Mouse (Mus musculus): ENCODE results near the gene Klhdc10. TPM values are rescaled to one million over a fixed set of nuclear protein-coding genes. Genes with fewer than 3 reads are reported as not detected.

Klhdc10 gene
- polyA plus RNA-seq, 1 experiment from 2014 or later = 33.9 TPM

DNA sequence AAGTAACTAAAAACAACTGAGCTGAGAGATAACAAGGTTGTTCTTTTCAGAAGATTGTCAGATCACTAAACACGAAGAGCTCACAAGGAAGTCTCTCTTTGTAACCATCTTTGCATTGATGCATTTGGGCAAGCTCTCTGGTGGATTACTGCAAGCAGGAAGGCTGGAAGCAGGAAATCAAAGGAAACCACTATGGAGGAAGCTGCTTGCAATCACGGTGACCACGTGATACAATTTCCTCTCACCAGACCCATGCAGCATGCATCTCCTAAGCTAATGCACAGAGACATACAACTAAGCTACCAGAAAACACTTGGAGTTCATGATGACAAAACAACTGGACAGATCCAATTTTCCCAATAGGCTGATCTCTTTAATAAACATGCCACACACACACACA, 97.4 kb downstream of the Klhdc10 start:
- Histone ChIP-seq H3K27me3 (ENCODE audit: control insufficient read depth, insufficient read depth, low read length) (no peaks in the 10 kb centered on the region), H3K4me3 (ENCODE audit: low read depth, low read length) (no peak overlapping the region), H3K4me2 (ENCODE audit: low read depth) (no peak overlapping the region), H3K4me1 (ENCODE audit: control insufficient read depth, insufficient read depth, low read length) (no peaks in the 10 kb centered on the region), H3K36me3 (ENCODE audit: control insufficient read depth, insufficient read depth, low read length) (peaks cover 6% of the 10 kb centered on the region; the same call in 1 of the 2 replicates), H3K9ac (ENCODE audit: low read length) (no peak overlapping the region), H3K9me3 (ENCODE audit: control insufficient read depth, low read length) (no peaks in the 10 kb centered on the region), H3K27ac (ENCODE audit: low read depth, low read length) (no peak overlapping the region)
- WGBS = 89% methylated on average over 3 of the region's 3 CpGs
- ATAC-seq (ENCODE audit: insufficient read depth, low FRiP score, low TSS enrichment) = no peak
- DNase-seq (ENCODE audit: low spot score) = no peak

Other genes starting within 250 kb of the Klhdc10 start
- gene Ube2h, start 97.3 kb upstream of the Klhdc10 start, polyA plus RNA-seq (2014; fragmentation: Nextera tagmentation; extraction: Ambion mirVana) = 51.7 and 52.8 TPM in 2 replicates
- 72.3 and 73.7 TPM in 2 replicates for gene Zc3hc1, start 10.8 kb upstream of the Klhdc10 start, polyA plus RNA-seq (2014; fragmentation: Nextera tagmentation; extraction: Ambion mirVana)
- 38.6 and 41.5 TPM in 2 replicates for gene Tmem209, start 107.9 kb downstream of the Klhdc10 start, polyA plus RNA-seq (2014; fragmentation: Nextera tagmentation; extraction: Ambion mirVana)
- 0.40 and 1.1 TPM in 2 replicates for gene Ssmem1, start 108.0 kb downstream of the Klhdc10 start, polyA plus RNA-seq (2014; fragmentation: Nextera tagmentation; extraction: Ambion mirVana)
- 11.3 and 13.1 TPM in 2 replicates for gene Cpa2, start 139.7 kb downstream of the Klhdc10 start, polyA plus RNA-seq (2014; fragmentation: Nextera tagmentation; extraction: Ambion mirVana)
- 2.1 and 3.6 TPM in 2 replicates for gene Cpa4, start 166.5 kb downstream of the Klhdc10 start, polyA plus RNA-seq (2014; fragmentation: Nextera tagmentation; extraction: Ambion mirVana)
- gene Cpa5, start 209.1 kb downstream of the Klhdc10 start, polyA plus RNA-seq (2014; fragmentation: Nextera tagmentation; extraction: Ambion mirVana) = 0.50 TPM in 1 of 2 replicates, not detected in the other
- 0.35 TPM in 1 of 2 replicates, not detected in the other for gene Cpa1, start 237.3 kb downstream of the Klhdc10 start, polyA plus RNA-seq (2014; fragmentation: Nextera tagmentation; extraction: Ambion mirVana)